Mouse (Mus musculus): ENCODE measurements around the gene Gm3376.
"Not testable (repeated sequence)": the region's sequence is repeated elsewhere in the genome, so short reads cannot be mapped to it uniquely, and the experiment has no call there.

The Gm3376 gene

DNA sequence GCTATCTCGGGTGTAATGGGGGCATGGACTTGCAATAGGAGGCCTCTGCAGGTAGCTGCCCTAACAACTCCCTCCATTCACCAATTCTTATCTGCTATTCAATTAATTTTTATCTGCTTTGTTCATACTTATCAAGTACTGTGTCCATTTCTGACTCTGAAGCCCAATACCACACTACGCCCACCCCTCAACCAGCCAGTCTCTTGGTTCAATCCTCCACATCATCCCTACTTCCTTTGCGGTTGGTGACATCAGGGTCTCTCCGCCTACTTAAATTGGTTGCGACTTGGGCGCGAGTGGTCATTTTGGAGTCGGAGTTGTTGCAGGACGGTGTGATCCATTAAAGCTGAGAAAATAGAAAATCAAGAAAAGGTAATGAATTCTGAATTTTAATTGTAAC, at the start of gene Gm3376:
TSS of gene Gm3376 (plus strand) at position 301 of the 400 bp plus-strand sequence.
- DNase-seq, result not testable (repeated sequence)

All from right cerebral cortex, postnatal 14 days (tissue).